Mouse (Mus musculus): ENCODE data around the gene Setmar. TPM values are rescaled to one million over a fixed set of nuclear protein-coding genes. Genes with fewer than 3 reads are reported as not detected.

Setmar gene
- 7.2 TPM for polyA plus RNA-seq (2014; fragmentation: Illumina TruSeq; extraction: RNeasy Lipid Tissue Mini Kit (QIAGEN cat#74804); ENCODE audit: low read depth, low replicate concordance)

DNA sequence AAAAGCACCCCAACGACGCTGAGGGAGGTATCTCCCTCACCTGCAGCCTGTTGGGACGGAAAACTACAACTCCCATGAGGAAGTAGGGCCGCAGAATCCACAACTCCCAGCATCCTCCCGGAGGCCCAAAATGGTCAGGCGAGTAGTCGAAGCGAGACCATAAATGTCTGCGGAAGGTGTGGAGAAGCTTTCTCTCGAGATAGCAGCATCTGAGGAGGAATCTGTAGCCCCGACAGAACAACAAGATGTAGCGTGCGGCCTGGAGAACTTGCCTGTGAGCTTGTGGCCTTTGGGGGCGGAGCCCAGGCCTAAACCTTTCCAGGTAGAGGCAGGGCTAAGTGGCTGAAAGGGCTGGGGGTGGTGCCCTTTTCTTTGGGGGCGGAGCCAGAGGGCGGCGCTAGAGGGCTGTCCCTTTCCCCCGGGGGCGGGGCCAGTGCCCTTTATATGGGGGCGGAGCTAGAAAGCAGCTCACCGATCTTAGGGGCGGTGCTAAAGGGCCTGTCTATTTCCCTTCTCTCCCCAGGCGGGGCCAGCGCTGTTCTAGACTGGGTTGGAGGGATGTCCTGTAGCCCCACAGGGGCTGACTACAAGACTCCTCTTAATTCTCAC lies at the start of gene Setmar:
TSS of gene Setmar (plus strand) at position 128 of the 609 bp plus-strand sequence.

Other genes with a start within 250 kb of the Setmar start
- gene Sumf1, start 120.5 kb downstream of the Setmar start, polyA plus RNA-seq (2014; fragmentation: Illumina TruSeq; extraction: RNeasy Lipid Tissue Mini Kit (QIAGEN cat#74804); ENCODE audit: low read depth, low replicate concordance), result 30.8 TPM
- gene Itpr1, start 148.1 kb downstream of the Setmar start, polyA plus RNA-seq (2014; fragmentation: Illumina TruSeq; extraction: RNeasy Lipid Tissue Mini Kit (QIAGEN cat#74804); ENCODE audit: low read depth, low replicate concordance), result 13.2 TPM

Measured in liver, adult 10 weeks (tissue).